Mouse (Mus musculus): ENCODE results near the gene Cdkal1. TPM values are rescaled to one million over a fixed set of nuclear protein-coding genes. Genes with fewer than 3 reads are reported as not detected.

The Cdkal1 gene
- polyA plus RNA-seq (2012; rRNA removed) (8.7 and 10.8 TPM in 2 replicates), polyA plus RNA-seq (2014; fragmentation: Nextera tagmentation; extraction: Ambion mirVana) (29.8 and 35.0 TPM in 2 replicates)

DNA sequence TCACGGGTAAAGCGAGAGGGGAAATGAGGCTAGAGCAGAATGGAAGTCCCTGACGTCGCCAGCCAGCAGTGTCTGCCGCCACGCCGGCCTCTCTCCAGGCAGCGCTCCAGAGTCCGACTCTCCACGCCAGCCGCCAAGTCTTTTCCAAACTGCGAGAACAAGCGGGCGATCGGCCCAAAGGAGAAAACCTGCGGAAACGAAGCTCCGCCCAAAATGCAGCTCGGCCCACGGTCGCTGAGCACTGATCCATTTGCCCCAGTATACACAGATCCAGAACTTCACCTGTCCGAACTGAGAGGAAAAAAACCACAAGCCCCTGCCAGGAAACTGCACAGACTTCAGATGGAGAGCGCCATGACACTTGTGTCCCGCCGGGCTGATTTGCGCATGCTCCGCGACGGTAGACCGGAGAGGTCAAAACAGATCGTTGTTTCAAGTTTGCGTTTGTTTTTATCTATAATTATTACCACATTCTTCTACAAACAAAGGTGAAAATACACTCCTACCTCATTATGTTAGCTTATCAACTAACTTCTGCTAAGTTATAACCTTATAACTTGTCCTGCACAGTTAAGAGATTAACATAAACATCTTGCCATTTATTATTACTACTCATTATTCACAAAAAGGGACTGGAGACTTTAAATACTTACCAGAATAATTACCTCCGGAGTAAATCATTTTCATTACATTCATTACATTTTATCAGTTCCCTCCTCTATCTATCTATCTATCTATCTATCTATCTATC is at the start of gene Cdkal1:
TSS of gene Cdkal1 (minus strand) at position 394 of the 751 bp plus-strand sequence.
- peak; percentile 90 for ATAC-seq (ENCODE audit: low FRiP score, low read depth)
- no peaks in the 10 kb centered on the region for H3K27me3 ChIP-seq (ENCODE audit: control insufficient read depth, insufficient read depth, low read length)
- H3K36me3 ChIP-seq (ENCODE audit: control insufficient read depth, insufficient read depth, low read length): peaks cover 4% of the 10 kb centered on the region; the same call in 1 of the 2 replicates
- H3K9me3 ChIP-seq (ENCODE audit: control insufficient read depth, low read length): no peaks in the 10 kb centered on the region
- H3K4me2 ChIP-seq (replicated peaks; ENCODE audit: low read depth, low read length, severe bottlenecking): peak within 1 kb of the TSS; percentile 47
- peak within 1 kb of the TSS; percentile 58 for H3K4me3 ChIP-seq (replicated peaks; ENCODE audit: low read length)
- WGBS: under 1% methylated on average over 33 of the region's 33 CpGs
- peak within 1 kb of the TSS; percentile 80 for H3K9ac ChIP-seq (ENCODE audit: low read depth, low read length, severe bottlenecking)
- peak within 1 kb of the TSS; percentile 86 for H3K27ac ChIP-seq (replicated peaks; ENCODE audit: low read depth, low read length)
- peak; percentile 50; the same call in 1 of the 2 replicates for TF ChIP-seq POLR2A (IDR thresholded peaks at IDR 0.05; ENCODE audit: borderline replicate concordance, extremely low read depth, insufficient read depth, insufficient read length)
- DNase-seq (ENCODE audit: low spot score): peak; percentile 89
- H3K4me1 ChIP-seq (ENCODE audit: control insufficient read depth, insufficient read depth, low read length): peaks cover 4% of the 10 kb centered on the region; the same call in 1 of the 2 replicates

DNA sequence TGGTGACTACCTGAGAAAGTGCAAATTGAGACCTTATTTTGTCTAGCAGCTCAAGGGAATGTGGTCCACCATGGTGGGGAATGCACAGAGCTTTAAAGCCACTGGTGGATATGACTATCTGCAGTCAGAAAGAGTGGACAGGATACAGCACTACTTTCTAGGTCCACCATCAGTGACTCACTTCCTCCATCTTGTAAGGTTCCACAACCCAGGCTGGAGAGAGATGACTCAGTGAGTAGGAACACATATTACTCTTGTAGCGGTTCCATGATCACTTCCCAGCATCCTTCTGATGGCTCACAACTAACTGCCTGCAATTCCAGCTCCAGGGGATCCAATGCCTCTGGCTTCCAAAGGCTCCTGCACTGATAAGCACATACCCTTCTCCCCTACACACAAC is 47.9 kb upstream of the Cdkal1 start:
- no peak for DNase-seq (ENCODE audit: low spot score)
- Histone ChIP-seq H3K27ac (replicated peaks; ENCODE audit: low read depth, low read length) (no peak overlapping the region), H3K4me3 (replicated peaks; ENCODE audit: low read length) (no peak overlapping the region), H3K4me1 (ENCODE audit: control insufficient read depth, insufficient read depth, low read length) (no peaks in the 10 kb centered on the region), H3K9ac (ENCODE audit: low read depth, low read length, severe bottlenecking) (no peak overlapping the region), H3K36me3 (ENCODE audit: control insufficient read depth, insufficient read depth, low read length) (peaks cover 34% of the 10 kb centered on the region), H3K4me2 (replicated peaks; ENCODE audit: low read depth, low read length, severe bottlenecking) (no peak overlapping the region), H3K27me3 (ENCODE audit: control insufficient read depth, insufficient read depth, low read length) (no peaks in the 10 kb centered on the region), H3K9me3 (ENCODE audit: control insufficient read depth, low read length) (peaks cover 15% of the 10 kb centered on the region)
- no peak for TF ChIP-seq POLR2A (IDR thresholded peaks at IDR 0.05; ENCODE audit: borderline replicate concordance, extremely low read depth, insufficient read depth, insufficient read length)
- 91% methylated on average over 1 of the region's 1 CpGs for WGBS
- no peak for ATAC-seq (ENCODE audit: low FRiP score, low read depth)

DNA sequence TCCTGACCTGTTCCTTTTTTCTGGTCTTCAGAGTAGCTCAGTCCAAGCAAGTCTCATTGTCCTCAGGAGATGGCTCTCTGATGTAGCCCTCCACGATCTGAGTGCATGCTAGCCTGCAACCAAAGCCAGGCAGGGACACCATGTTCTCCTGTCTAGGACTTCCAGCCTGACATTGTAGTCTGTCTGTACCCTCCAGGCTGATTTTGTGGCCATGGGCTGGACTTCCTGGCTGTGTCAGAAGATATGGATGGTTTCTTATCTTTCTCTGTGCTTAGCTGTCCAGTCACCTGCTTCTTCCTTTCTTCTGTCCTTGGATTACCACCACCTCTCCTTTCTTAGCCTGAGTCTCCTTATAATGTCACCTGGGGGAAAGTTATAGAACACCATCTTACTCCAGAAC is 47.2 kb upstream of the Cdkal1 start:
- no peak overlapping the region for H3K4me3 ChIP-seq (replicated peaks; ENCODE audit: low read length)
- no peak overlapping the region for H3K9ac ChIP-seq (ENCODE audit: low read depth, low read length, severe bottlenecking)
- no peaks in the 10 kb centered on the region for H3K4me1 ChIP-seq (ENCODE audit: control insufficient read depth, insufficient read depth, low read length)
- H3K36me3 ChIP-seq (ENCODE audit: control insufficient read depth, insufficient read depth, low read length): peaks cover 28% of the 10 kb centered on the region
- H3K27me3 ChIP-seq (ENCODE audit: control insufficient read depth, insufficient read depth, low read length): no peaks in the 10 kb centered on the region
- H3K9me3 ChIP-seq (ENCODE audit: control insufficient read depth, low read length): peaks cover 15% of the 10 kb centered on the region
- H3K4me2 ChIP-seq (replicated peaks; ENCODE audit: low read depth, low read length, severe bottlenecking): no peak overlapping the region
- TF ChIP-seq POLR2A (IDR thresholded peaks at IDR 0.05; ENCODE audit: borderline replicate concordance, extremely low read depth, insufficient read depth, insufficient read length): no peak
- DNase-seq (ENCODE audit: low spot score) (no peak), ATAC-seq (ENCODE audit: low FRiP score, low read depth) (no peak)
- 88% methylated on average over 1 of the region's 1 CpGs for WGBS
- no peak overlapping the region for H3K27ac ChIP-seq (replicated peaks; ENCODE audit: low read depth, low read length)

DNA sequence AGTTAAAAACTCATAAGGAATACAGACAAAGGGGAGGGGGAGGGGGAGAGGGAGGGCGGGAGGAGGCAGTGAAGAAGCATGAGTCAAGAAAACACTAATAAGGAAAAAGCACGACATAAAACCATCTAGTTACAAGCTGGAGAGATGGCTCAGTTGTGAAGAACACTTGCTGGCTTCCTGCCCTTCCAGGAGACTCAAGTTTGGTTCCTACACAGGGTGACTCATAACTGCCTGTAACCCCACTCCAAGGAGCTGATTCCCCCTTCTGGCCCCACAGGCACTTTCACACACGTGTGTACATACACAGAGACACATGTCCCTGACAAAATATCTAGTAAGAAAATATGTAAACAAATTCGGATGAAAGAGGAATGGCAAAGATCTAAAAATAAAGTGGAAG is 46.2 kb upstream of the Cdkal1 start:
- WGBS: 79% methylated on average over 4 of the region's 4 CpGs
- Histone ChIP-seq H3K9me3 (ENCODE audit: control insufficient read depth, low read length) (peaks cover 15% of the 10 kb centered on the region), H3K36me3 (ENCODE audit: control insufficient read depth, insufficient read depth, low read length) (peaks cover 18% of the 10 kb centered on the region), H3K4me2 (replicated peaks; ENCODE audit: low read depth, low read length, severe bottlenecking) (no peak overlapping the region), H3K4me3 (replicated peaks; ENCODE audit: low read length) (no peak overlapping the region), H3K27me3 (ENCODE audit: control insufficient read depth, insufficient read depth, low read length) (no peaks in the 10 kb centered on the region), H3K27ac (replicated peaks; ENCODE audit: low read depth, low read length) (no peak overlapping the region), H3K4me1 (ENCODE audit: control insufficient read depth, insufficient read depth, low read length) (no peaks in the 10 kb centered on the region), H3K9ac (ENCODE audit: low read depth, low read length, severe bottlenecking) (no peak overlapping the region)
- ATAC-seq (ENCODE audit: low FRiP score, low read depth) (no peak), DNase-seq (ENCODE audit: low spot score) (no peak)
- TF ChIP-seq POLR2A (IDR thresholded peaks at IDR 0.05; ENCODE audit: borderline replicate concordance, extremely low read depth, insufficient read depth, insufficient read length): no peak

DNA sequence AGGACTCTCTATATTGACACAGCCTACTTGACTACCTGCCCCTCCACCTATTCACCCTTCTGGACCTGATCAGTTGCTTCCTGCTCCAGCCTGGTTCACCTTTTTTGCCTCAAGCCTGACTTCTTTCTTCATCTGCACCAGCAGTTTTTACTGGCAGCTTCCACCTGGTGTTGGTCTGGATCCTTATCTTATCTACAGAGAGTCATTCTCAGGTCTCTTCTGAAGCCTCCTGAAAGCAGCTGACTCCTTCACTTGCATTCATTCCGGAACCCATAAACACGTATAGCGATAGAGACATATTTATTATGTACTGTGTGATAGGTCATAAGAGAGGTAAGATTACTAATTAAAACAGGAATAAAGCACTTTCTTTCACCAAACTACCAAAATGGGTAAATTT is 11.3 kb upstream of the Cdkal1 start:
- ATAC-seq (ENCODE audit: low FRiP score, low read depth) (no peak), DNase-seq (ENCODE audit: low spot score) (no peak)
- 88% methylated on average over 3 of the region's 3 CpGs for WGBS
- Histone ChIP-seq H3K4me1 (ENCODE audit: control insufficient read depth, insufficient read depth, low read length) (0 out of 2 replicates have a peak, but pooled peaks cover 2% of the 10 kb centered on the region), H3K27me3 (ENCODE audit: control insufficient read depth, insufficient read depth, low read length) (no peaks in the 10 kb centered on the region), H3K9ac (ENCODE audit: low read depth, low read length, severe bottlenecking) (no peak overlapping the region), H3K27ac (replicated peaks; ENCODE audit: low read depth, low read length) (no peak overlapping the region), H3K4me3 (replicated peaks; ENCODE audit: low read length) (no peak overlapping the region), H3K36me3 (ENCODE audit: control insufficient read depth, insufficient read depth, low read length) (no peaks in the 10 kb centered on the region), H3K9me3 (ENCODE audit: control insufficient read depth, low read length) (no peaks in the 10 kb centered on the region), H3K4me2 (replicated peaks; ENCODE audit: low read depth, low read length, severe bottlenecking) (no peak overlapping the region)
- no peak for TF ChIP-seq POLR2A (IDR thresholded peaks at IDR 0.05; ENCODE audit: borderline replicate concordance, extremely low read depth, insufficient read depth, insufficient read length)

Measured in limb, embryonic 14.5 days (tissue).